Mouse (Mus musculus): ENCODE results near the gene Tdrd3. TPM values are rescaled to one million over a fixed set of nuclear protein-coding genes. Genes with fewer than 3 reads are reported as not detected.

Gene Tdrd3
- polyA plus RNA-seq (2017; shearing (Covaris generic)): 20.3 TPM

GRCm38 (mm10) chr14:87415808-87416721 lies at the start of gene Tdrd3:
TSS of gene Tdrd3 (plus strand) at chr14:87416639.

